Mouse (Mus musculus) frontal cortex, adult (tissue): Measurements from ENCODE around the gene Ovol1.
A peak's percentile ranks its signal among the peaks of the same experiment; 100 is the strongest.

Experiments used
- ATAC-seq: cut with Nextera tagmentation; 2 replicates; pipeline ENCODE4 v1.9.2; 2017; ENCODE audit warnings: mild to moderate bottlenecking, moderate library complexity, mixed read lengths; ENCODE audit not compliant: low TSS enrichment

Ovol1 gene

DNA sequence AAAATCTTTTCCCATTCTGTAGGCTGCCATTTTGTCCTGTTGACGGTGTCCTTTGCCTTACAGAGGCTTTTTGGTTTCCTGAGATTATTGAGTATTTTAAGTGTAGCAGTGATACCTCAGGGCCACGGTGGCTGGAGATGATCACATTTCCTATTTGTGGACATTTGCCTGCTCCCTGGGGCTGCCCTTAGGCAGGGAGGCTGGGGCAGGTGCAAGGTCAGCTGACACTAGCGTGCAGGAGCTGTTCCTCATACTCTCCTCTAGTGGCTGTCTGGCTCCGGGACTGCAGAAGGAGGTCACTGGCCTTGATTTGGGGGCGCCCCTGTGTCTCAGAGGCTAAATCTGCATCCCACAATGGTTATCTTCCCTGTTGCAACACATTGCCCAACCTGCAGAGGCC, 35.2 kb downstream of the Ovol1 start:
- ATAC-seq, result no peak

DNA sequence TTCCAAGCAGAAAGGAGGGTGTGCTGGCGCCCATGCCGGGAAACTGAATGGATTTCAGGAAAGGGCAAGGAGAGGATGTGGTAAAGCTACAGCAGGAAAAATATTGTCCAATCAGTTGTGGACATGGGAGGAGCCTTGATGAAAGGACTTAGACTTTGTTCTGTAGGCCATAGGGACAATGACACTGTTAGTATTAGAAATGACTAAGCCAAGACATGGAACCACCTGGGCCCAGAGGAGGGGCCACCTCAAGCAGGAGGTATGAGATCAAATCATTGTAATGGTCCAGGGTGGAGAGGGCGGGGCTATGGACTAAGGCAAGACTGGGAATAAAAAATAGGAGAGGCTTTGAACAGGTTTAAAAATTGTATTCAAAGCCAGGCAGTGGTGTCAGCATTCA, 41.7 kb downstream of the Ovol1 start:
- no peak for ATAC-seq

DNA sequence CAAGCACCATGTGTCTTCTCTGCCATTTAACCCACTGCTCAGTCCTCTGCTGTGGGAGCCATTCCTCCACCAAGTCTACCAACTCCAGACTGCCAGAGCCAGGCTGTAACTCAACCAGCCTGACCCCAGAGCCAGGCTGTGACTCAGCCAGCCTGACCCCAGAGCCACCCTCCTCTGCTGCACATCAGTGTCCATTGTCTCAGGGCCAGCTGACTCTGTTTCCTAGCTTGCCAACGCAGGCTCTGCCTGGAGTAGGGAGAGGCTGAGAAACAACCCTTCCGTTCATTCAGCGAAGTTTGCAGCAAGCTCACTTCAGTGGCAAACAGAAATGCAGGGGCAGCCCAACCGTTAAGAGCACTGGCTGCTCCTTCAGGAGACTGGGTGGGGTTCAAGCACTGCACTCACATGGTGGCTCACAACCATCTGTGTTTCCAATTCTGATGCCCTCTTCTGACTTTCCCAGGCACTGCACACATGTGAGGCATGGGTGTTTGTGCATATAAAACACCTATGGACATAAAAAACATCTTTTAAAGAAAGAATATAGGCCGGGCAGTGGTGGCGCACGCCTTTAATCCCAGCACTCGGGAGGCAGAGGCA, 43.4 kb downstream of the Ovol1 start:
- no peak; the same call in 1 of the 2 replicates for ATAC-seq

DNA sequence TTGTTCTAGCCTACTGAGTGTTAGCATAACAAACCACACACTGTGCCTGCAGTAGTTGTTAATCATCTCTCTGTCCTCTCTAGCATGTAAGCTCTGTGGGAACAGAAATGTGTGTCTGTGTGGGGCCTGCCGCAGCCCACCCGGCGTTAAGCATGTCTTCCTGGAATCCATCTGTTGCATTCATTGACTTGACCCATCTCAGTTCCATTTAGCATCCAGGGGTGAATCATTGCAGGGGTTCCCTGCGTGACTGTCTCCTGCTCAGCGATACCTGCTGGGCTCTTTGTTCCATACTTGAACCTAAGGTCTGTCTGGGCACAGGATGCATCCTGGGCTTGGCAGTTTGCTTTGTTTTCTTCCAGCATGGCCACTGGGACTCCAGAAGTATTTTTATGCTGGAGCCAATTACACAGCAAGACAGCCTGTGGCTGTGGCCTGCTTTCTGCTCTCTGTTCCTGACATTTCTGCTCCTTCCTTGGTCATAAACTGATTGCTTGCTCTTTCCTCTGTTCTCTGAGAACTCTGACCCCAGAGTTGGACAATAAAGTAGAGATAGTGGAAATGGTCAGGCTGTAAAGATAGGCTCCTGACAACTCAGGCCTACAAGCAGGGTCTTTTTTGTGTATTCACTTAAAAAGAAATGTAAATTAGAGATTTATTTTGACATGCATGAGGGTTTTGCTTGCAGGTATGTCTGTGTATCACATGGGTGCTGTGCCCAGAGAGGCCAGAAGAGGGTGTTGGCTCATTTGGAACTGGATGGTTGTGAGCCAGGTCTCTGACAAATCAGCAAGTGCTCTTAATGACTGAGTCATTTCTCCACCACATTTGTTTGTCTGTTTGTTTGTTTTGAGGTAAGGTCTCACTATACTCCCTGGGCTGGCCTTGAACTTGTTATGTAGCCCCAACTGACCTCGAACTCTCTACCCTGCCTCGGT, 44.3 kb downstream of the Ovol1 start:
- no peak for ATAC-seq

DNA sequence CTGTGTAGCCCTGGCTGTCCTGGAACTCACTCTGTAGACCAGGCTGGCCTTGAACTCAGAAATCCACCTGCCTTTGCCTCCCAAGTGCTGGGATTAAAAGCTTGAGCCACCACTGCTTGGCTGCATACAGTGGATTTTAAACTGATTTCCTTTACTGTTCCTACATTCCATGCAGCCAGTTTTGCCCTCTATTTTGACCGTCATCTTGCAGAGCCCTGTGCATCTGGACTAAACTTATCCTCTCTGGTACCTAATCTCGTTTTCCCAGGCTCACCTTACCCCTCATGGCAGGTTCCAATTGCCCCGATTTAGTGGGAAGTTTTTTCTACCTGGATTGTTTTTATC, 47.5 kb downstream of the Ovol1 start:
- no peak for ATAC-seq

DNA sequence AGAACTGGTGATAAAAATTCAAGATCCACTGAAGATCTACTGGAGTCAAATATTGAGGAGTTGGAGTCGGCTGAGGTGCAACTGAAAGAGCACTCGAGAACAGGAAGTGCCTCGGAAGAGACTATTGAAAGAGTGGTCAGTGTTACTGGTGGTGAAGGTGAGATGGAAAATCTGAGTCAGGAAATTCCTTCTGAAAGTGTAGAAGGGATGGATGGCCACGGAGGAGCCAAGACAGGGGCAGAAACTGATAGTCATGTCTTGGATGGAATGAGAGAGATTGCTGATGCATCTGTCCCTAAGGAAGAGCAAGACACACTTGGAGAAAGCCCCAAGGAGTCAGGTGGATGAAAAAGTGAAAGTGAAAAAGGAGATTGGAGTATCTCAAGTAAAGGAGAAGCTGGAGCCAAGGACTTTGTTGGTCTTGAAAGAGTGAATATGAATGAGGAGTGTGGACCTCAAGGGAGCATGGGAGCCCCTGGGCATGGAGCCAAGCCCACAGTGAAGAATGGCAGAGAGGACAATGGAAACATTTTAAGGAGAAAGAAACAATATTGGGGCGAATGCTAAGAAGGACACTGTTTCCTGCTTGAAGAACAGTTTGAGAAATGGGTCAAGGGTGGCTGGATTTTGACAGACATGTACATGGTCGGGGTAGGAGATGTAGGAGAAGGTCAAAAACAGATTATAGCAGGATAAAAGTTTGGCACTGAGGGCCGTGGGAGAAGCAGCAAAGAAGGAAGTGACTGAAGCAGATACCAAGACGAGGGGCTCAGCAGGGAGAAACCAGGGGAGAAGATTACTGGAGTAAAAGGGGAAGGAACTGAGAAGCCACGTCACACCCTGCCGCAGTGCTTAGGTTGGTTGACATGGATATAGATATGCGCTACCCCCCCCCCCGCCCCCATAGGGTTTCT, 48.1 kb downstream of the Ovol1 start:
- ATAC-seq, result no peak

DNA sequence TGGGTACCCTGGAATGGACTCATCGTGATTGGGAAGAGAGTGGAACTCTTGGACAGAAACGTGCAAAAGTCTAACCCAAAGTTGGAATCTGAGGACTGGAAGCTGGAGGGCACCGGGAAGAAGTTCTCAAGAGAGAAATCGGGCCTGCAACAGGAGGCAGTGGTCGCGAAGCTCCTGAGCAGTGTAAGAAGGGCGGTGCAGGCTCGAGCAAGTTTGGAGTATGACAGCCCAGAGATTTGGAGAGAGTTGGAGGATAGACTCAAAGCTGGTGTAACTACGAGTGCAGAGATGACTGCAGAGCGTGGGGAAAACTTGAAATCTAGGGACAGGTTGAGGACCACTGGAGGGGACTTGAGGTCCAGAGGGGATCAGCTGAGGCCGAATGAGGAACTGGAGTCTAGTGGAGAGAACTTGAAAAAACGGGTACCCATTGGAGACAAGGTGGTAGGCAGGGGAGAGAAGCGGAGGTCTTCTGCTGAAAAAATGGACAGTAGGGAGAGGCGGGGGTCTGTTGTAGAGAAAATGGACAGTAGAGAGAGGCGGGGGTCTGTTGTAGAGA, 49.3 kb downstream of the Ovol1 start:
- ATAC-seq, result no peak

DNA sequence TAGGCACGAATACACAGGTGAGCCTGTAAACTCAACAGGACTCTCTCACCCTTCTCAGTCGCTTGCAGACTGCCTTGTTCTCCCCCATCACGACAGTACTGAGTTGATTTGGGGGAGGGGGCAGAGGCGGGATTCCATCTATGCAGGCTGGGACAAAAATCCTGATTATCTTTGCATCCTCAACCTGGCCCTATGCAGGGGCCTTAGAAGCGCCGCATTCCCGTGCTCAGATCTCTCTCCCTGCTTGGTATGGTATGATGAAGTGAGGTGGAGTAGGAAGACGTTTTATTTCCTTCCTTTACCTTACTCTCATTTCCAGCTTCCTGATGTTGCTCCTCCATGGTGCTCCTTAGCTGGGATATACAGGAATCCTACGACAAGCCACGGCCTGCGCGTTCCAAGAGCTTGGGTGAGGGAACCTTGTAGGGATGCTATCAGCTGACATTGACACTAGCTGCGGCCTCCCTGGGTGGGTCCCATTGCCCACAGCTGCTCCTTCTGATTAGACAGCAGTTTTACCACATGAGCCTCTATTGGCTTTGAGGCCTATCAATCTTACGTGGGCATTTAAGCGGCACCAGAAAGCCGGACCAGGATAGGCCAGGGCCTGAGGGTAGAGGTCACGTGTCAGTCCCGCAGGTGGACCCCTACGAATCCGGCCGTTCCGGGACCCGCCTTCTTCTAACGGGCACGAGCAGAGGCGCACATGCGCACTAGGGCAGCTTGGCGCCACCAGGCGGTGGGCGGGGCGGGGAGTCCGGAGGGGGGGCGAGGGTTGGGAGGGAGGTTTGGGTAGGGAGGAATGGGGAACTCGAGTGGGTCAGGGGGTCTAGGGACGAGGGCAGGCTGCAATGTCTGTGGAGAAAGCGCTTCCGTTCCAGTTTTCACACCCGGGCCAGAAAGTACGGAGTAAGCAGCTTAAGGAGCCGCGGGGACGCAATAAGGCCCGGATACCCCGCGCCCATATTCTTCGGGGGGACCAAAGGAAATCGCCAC, 50.1 kb downstream of the Ovol1 start, which contains the start of gene Snx32:
Gene Snx32 (minus strand): TSS at position 508 of the 996 bp plus-strand sequence.
- ATAC-seq, result peak; percentile 99

DNA sequence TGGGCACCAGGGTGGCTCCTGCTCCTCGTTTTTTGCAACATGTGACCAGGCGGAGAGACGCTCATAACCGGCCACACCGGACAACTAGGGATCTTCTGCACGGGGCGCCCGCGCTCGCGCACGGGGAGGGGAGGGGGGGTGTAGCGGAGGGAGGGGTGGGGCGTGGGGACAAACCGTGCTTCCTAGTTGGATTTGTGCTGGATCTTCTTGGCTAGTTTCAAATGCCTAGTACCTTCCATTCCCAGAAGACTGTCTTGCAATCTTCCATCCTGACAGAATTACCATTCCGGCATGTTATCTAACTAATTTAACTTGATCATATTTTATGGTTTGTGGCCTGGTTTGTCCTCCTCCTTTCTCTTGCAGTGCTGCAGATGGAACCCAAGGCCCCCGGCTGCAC, 56.8 kb downstream of the Ovol1 start, which contains the start of gene 1700020D05Rik:
Gene 1700020D05Rik (minus strand): TSS at position 101 of the 400 bp plus-strand sequence.
- no peak for ATAC-seq

DNA sequence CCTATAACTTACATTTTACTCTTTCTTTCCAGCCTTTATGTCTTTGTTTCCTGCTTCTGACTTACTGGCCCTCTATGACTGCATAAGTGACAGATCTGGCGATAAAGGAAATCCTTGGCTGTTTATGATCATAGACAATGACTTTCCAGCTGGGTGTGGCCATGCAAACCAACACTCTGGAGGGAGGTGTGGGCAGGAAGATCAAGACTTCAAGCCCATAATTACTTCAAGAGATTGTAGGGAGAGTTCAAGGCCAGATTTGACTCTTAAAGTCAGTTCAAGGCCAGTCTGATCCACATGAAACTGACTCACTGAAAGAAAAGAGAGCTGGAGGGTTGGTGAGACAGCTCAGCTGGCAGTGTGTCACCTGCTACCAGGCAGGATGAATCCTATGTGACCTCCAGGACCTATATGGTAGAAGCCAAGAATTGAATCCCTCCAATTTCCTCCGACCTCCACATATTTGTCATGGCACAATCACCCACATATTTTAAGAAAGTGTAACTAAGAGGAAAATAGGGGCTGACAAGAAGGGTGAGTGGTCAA, 60.0 kb downstream of the Ovol1 start:
- ATAC-seq, result no peak
